Mouse (Mus musculus) kidney, postnatal 0 days (tissue): ENCODE measurements around the gene Capns2. TPM values are rescaled to one million over a fixed set of nuclear protein-coding genes. Genes with fewer than 3 reads are reported as not detected.

Experiments
- ATAC-seq: fragments of 200-750 bp; cut with Nextera tagmentation; replicated peaks from 2 replicates; pipeline ENCODE4 v1.8.0; 2017; ENCODE audit warnings: low read depth, moderate number of reproducible peaks, moderate TSS enrichment, moderate library complexity; ENCODE audit not compliant: low FRiP score
- DNase-seq: peaks from one replicate; pipeline ENCODE4 v3.0.0-alpha.2; 2016; ENCODE audit warnings: low spot score
- H3K27ac ChIP-seq: fragments of 300-500 bp; sonication (generic); 2 replicates; pipeline ENCODE4 v1.5.1; 2014; ENCODE audit warnings: mild to moderate bottlenecking
- H3K27me3 ChIP-seq: fragments of 300-500 bp; sonication (generic); 2 replicates; pipeline ENCODE4 v1.6.1; 2014; ENCODE audit warnings: low read length, mixed read lengths; ENCODE audit not compliant: insufficient read depth
- H3K36me3 ChIP-seq: fragments of 300-500 bp; sonication (generic); 2 replicates; pipeline ENCODE4 v1.6.1; 2014; ENCODE audit warnings: low read length, mixed read lengths; ENCODE audit not compliant: insufficient read depth
- H3K4me1 ChIP-seq: fragments of 300-500 bp; sonication (generic); replicated peaks from 2 replicates; pipeline ENCODE4 v1.6.1; 2014; ENCODE audit warnings: antibody characterized with exemption, low read length, mixed read lengths; ENCODE audit not compliant: insufficient read depth
- H3K4me2 ChIP-seq: fragments of 300-500 bp; sonication (generic); 2 replicates; pipeline ENCODE4 v1.6.1; 2014; ENCODE audit warnings: mild to moderate bottlenecking, low read length, moderate library complexity, mixed read lengths
- H3K4me3 ChIP-seq: fragments of 300-500 bp; sonication (generic); replicated peaks from 2 replicates; pipeline ENCODE4 v1.5.1; 2014; ENCODE audit warnings: low read depth, low read length
- H3K9ac ChIP-seq: fragments of 300-500 bp; sonication (generic); 2 replicates; pipeline ENCODE4 v1.6.1; 2014; ENCODE audit warnings: low read depth, low read length
- H3K9me3 ChIP-seq: fragments of 300-500 bp; sonication (generic); replicated peaks from 2 replicates; pipeline ENCODE4 v1.6.1; 2016; ENCODE audit warnings: low read length, inconsistent platforms, mixed read lengths
- CTCF ChIP-seq: IDR thresholded peaks from 2 replicates; pipeline ENCODE4 v1.5.1; 2016; ENCODE audit warnings: antibody characterized with exemption, low read depth, mild to moderate bottlenecking, moderate library complexity
- WGBS: fragments of 180-500 bp; shearing (Covaris S2); extraction: QIAGEN DNeasy Blood & Tissue Kit; methylation state at CpG from one replicate; pipeline ENCODE4 v1.1.7; 2014; 5-methylcytosine and 5-hydroxymethylcytosine counted together
- microRNA-seq: library from miRNA; unstranded; fragments of <30 nt; microRNA quantifications from one replicate; pipeline ENCODE4, GENCODE M21; 2016
- polyA plus RNA-seq: library from polyadenylated mRNA; unstranded; fragments of >200 nt; fragmentation: Nextera tagmentation; extraction: Ambion mirVana; gene quantifications from 2 replicates; pipeline ENCODE4 v1.2.1, GENCODE M21; 2015

The Capns2 gene
- polyA plus RNA-seq, 1 experiment from 2014 or later, result not detected

- H3K4me3 ChIP-seq, result no peak overlapping the region
- no peak overlapping the region for H3K9ac ChIP-seq
- WGBS, result 60% methylated on average over 4 of the region's 4 CpGs
- TF ChIP-seq CTCF, result no peak
- no peaks in the 10 kb centered on the region for H3K27me3 ChIP-seq
- H3K4me2 ChIP-seq, result no peak overlapping the region
- no peak for DNase-seq
- H3K27ac ChIP-seq, result no peak overlapping the region
- ATAC-seq, result no peak
- H3K9me3 ChIP-seq, result no peaks in the 10 kb centered on the region
- no peaks in the 10 kb centered on the region for H3K4me1 ChIP-seq
- no peaks in the 10 kb centered on the region for H3K36me3 ChIP-seq
These were observed 27.8 kb downstream of the Capns2 start for GRCm38 (mm10) chr8:92928986-92929385.

DNA sequence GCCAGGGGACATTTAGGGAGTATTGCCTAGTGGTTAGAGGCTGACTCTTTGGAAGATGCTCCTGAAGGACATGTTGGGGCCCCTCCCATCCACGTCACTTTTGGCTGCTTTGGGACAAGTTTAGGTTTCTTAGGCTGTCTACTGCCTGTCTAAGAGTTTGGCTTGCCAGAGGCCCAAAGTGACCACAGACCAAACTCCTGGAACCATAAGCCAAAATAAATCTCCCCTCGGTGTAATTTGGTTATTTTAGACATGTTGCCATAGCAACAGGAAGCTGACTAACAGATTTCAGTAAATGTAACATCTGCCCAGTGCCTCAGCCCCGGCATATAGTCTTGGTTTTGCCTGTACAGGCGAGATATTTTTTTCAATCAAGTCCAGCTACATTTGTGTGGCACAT, 36.8 kb downstream of the Capns2 start:
- H3K4me3 ChIP-seq, result no peak overlapping the region
- no peak for TF ChIP-seq CTCF
- H3K4me1 ChIP-seq, result no peaks in the 10 kb centered on the region
- H3K9ac ChIP-seq, result no peak overlapping the region
- no peaks in the 10 kb centered on the region for H3K9me3 ChIP-seq
- H3K27ac ChIP-seq, result no peak overlapping the region
- H3K4me2 ChIP-seq, result no peak overlapping the region
- ATAC-seq (no peak), DNase-seq (no peak)
- no peaks in the 10 kb centered on the region for H3K27me3 ChIP-seq
- 75% methylated on average over 4 of the region's 4 CpGs for WGBS
- no peaks in the 10 kb centered on the region for H3K36me3 ChIP-seq

- Histone ChIP-seq H3K36me3 (no peaks in the 10 kb centered on the region), H3K4me3 (no peak overlapping the region), H3K27me3 (no peaks in the 10 kb centered on the region), H3K9ac (no peak overlapping the region), H3K4me2 (no peak overlapping the region), H3K27ac (no peak overlapping the region), H3K4me1 (no peaks in the 10 kb centered on the region), H3K9me3 (no peaks in the 10 kb centered on the region)
- ATAC-seq (no peak), DNase-seq (no peak)
- 82% methylated on average over 4 of the region's 4 CpGs for WGBS
- TF ChIP-seq CTCF, result no peak
These were observed 47.9 kb downstream of the Capns2 start for GRCm38 (mm10) chr8:92949071-92949470.

DNA sequence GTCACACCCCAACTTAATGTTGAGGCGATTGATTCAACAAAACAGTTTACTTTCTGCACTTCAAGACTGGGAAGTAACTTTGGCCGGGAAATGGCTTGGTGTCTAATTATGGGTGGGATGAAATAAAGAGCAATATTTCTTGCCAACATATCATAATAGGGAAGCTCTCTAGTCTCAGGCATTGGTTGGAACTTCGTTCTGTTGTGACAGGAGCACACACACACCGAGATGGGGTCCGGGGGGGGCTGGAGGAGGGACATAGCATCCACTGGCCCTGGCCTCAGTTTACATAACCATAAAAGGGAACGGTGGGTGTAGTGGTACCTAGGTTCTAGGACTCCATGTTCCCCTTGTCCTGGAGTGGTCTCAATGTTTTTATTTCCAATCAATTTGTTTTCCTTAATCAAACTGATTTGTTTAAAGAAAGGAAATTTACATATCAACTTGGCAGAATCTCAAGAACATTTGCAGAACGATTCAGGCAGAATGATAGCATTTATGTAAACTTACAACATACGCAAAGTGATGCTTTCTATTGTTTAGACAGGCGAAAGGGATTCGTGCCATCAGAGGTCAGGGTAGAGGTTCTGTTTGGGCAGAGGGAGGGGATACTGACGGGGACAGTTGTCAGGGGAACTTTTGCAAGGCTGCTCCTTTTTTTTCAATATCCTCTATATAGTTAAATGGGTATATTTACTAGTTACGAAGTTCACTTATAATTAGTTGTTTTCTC, 49.6 kb downstream of the Capns2 start:
- no peak for TF ChIP-seq CTCF
- ATAC-seq (no peak), DNase-seq (no peak)
- H3K27ac ChIP-seq, result no peak overlapping the region
- H3K27me3 ChIP-seq, result no peaks in the 10 kb centered on the region
- H3K36me3 ChIP-seq, result no peaks in the 10 kb centered on the region
- no peaks in the 10 kb centered on the region for H3K9me3 ChIP-seq
- H3K4me3 ChIP-seq, result no peak overlapping the region
- no peaks in the 10 kb centered on the region for H3K4me1 ChIP-seq
- H3K4me2 ChIP-seq, result no peak overlapping the region
- no peak overlapping the region for H3K9ac ChIP-seq
- 71% methylated on average over 12 of the region's 12 CpGs for WGBS

Small RNA genes within 50 kb of the gene (microRNA-seq; reads per million reads assigned to microRNA genes)
- not detected for gene Gm22151

Other genes with a start within 250 kb of the Capns2 start
- 0.05 and 0.08 TPM in 2 replicates for gene Irx6, start 227.1 kb upstream of the Capns2 start, polyA plus RNA-seq
- 126 and 136 TPM in 2 replicates for gene Mmp2, start 74.1 kb upstream of the Capns2 start, polyA plus RNA-seq
- 9.2 and 9.3 TPM in 2 replicates for gene Lpcat2, start 46.1 kb upstream of the Capns2 start, polyA plus RNA-seq
- gene Slc6a2, start 58.7 kb downstream of the Capns2 start, polyA plus RNA-seq, result 0.03 and 0.12 TPM in 2 replicates
- not detected in 2 replicates for gene Ces1a, start 146.8 kb downstream of the Capns2 start, polyA plus RNA-seq
- not detected in 2 replicates for gene Ces1b, start 178.6 kb downstream of the Capns2 start, polyA plus RNA-seq
- gene Ces1c, start 229.9 kb downstream of the Capns2 start, polyA plus RNA-seq, result 0.07 and 0.14 TPM in 2 replicates